Mouse (Mus musculus): ENCODE results near the gene Nipa1. TPM values are rescaled to one million over a fixed set of nuclear protein-coding genes. Genes with fewer than 3 reads are reported as not detected.

Gene Nipa1
- polyA plus RNA-seq, 1 experiment: 6.1 TPM

DNA sequence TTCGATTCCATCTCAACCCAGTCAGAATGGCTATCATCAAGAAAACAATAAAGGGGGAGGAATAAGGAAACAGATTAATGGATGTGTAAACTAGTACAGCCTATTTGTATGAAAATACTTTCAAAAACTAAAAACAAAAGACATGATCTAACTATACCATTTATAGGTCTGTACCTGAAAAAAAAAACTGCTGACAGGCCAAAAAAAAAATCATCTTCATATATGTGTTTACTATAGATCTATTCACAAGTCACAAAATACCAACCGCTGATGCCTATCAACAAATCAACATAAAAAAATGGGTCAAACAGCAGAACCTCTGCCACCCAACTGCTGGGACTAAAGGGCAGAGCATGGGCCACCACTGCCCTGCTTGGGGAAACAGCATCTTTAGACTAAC lies 63.7 kb downstream of the Nipa1 start:
- Histone ChIP-seq H3K27ac (ENCODE audit: control insufficient read depth, insufficient read depth, low read depth, low read length, poor library complexity) (no peak overlapping the region), H3K4me1 (ENCODE audit: control insufficient read depth, insufficient read depth, low read length) (0 out of 2 replicates have a peak, but pooled peaks cover under 1% of the 10 kb centered on the region), H3K4me3 (replicated peaks; ENCODE audit: control insufficient read depth, low read depth, low read length) (no peak overlapping the region)
- TF ChIP-seq POLR2A (IDR thresholded peaks at IDR 0.05; ENCODE audit: borderline replicate concordance, control insufficient read depth, low read depth, low read length) (no peak), CTCF (IDR thresholded peaks at IDR 0.05; ENCODE audit: control insufficient read depth, insufficient read depth, low read length) (no peak)
- WGBS: 95% methylated on average over 2 of the region's 2 CpGs

DNA sequence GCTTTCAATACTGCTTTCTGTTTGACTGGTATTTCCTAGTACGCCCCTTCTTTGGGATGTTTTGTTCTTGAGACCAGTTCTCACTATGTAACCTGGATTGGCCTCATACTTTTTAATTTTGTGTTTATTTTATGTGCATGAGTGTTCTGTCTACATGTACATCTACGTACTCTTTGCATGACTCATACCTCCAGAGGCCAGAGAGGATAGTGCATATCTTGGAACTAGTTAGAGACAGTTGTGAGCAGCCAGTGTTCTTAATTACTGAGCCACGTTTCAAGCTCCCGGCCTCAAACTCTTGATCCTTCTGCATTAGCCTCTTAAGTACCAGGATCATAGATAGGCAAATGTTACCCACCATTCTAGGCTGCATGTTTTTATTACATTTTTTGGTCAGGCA lies 81.4 kb downstream of the Nipa1 start:
- TF ChIP-seq POLR2A (IDR thresholded peaks at IDR 0.05; ENCODE audit: borderline replicate concordance, control insufficient read depth, low read depth, low read length): no peak
- no peak for TF ChIP-seq CTCF (IDR thresholded peaks at IDR 0.05; ENCODE audit: control insufficient read depth, insufficient read depth, low read length)
- no peak overlapping the region for H3K4me3 ChIP-seq (replicated peaks; ENCODE audit: control insufficient read depth, low read depth, low read length)
- H3K4me1 ChIP-seq (ENCODE audit: control insufficient read depth, insufficient read depth, low read length): no peaks in the 10 kb centered on the region
- H3K27ac ChIP-seq (ENCODE audit: control insufficient read depth, insufficient read depth, low read depth, low read length, poor library complexity): no peak overlapping the region
- 88% methylated on average over 4 of the region's 4 CpGs for WGBS

DNA sequence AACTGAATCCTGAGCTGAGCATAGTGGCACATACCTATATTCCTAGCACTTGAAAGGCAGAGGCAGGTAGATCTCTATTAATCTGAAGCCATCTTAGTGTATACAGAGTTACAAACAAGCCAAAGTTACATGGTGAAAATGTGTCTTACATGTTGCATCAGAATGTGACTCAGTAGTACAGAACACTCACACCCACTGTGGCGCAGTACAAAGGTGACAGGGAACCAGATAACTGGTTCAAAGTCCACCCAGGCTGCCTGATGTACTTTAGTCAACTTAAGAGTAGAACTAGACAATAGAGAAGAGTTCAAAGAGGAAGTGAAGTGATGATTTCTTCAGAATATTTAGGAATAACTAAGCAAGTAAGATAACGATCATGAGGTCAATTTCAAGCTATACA lies 84.7 kb downstream of the Nipa1 start:
- 70% methylated on average over 2 of the region's 2 CpGs for WGBS

DNA sequence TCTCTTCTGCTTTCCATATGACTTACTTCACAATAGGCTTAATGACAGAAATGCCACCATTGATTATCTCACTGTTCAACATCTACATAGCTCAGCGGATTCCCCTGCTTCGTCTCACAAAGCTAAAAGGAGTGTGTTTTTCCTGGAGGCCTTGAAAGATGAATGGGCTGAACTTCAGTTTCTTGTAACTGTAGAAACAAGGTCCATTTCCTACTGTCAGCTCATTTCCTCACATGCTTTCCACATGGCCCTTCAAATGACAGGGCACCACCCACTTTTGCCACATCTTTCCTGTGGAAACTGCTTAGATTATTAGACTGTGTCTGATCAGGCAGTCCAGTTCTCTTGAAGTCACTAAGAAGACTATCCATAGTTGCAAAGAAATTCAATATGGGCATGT lies 91.1 kb downstream of the Nipa1 start:
- Histone ChIP-seq H3K4me3 (replicated peaks; ENCODE audit: control insufficient read depth, low read depth, low read length) (no peak overlapping the region), H3K27ac (ENCODE audit: control insufficient read depth, insufficient read depth, low read depth, low read length, poor library complexity) (no peak overlapping the region), H3K4me1 (ENCODE audit: control insufficient read depth, insufficient read depth, low read length) (no peaks in the 10 kb centered on the region; the same call in 1 of the 2 replicates)
- 84% methylated on average over 2 of the region's 2 CpGs for WGBS
- no peak for TF ChIP-seq POLR2A (IDR thresholded peaks at IDR 0.05; ENCODE audit: borderline replicate concordance, control insufficient read depth, low read depth, low read length)

More for the DNA sequence above, 84.7 kb downstream of the Nipa1 start:
- TF ChIP-seq CTCF (IDR thresholded peaks at IDR 0.05; ENCODE audit: control insufficient read depth, insufficient read depth, low read length) (no peak), POLR2A (IDR thresholded peaks at IDR 0.05; ENCODE audit: borderline replicate concordance, control insufficient read depth, low read depth, low read length) (no peak)
- no peak overlapping the region for H3K27ac ChIP-seq (ENCODE audit: control insufficient read depth, insufficient read depth, low read depth, low read length, poor library complexity)
- H3K4me3 ChIP-seq (replicated peaks; ENCODE audit: control insufficient read depth, low read depth, low read length): no peak overlapping the region
- H3K4me1 ChIP-seq (ENCODE audit: control insufficient read depth, insufficient read depth, low read length): no peaks in the 10 kb centered on the region

Other genes with a start within 250 kb of the Nipa1 start
- 6.9 and 12.5 TPM in 2 replicates for gene Tubgcp5, start 225.8 kb downstream of the Nipa1 start, polyA plus RNA-seq (2011; ENCODE audit: insufficient read depth, insufficient read length, low replicate concordance, missing spikeins)
- gene Cyfip1, start 178.2 kb downstream of the Nipa1 start, polyA plus RNA-seq (2011; ENCODE audit: insufficient read depth, insufficient read length, low replicate concordance, missing spikeins): 3.9 and 14.1 TPM in 2 replicates
- gene Nipa2, start 57.5 kb downstream of the Nipa1 start, polyA plus RNA-seq (2011; ENCODE audit: insufficient read depth, insufficient read length, low replicate concordance, missing spikeins): 8.9 and 23.8 TPM in 2 replicates
- gene Herc2, start 30.2 kb upstream of the Nipa1 start, polyA plus RNA-seq (2011; ENCODE audit: insufficient read depth, insufficient read length, low replicate concordance, missing spikeins): 18.3 and 41.1 TPM in 2 replicates
- gene Oca2, start 219.8 kb upstream of the Nipa1 start, polyA plus RNA-seq (2011; ENCODE audit: insufficient read depth, insufficient read length, low replicate concordance, missing spikeins): not detected in 2 replicates